Mouse (Mus musculus): ENCODE data around the gene Oaz2. TPM values are rescaled to one million over a fixed set of nuclear protein-coding genes. Genes with fewer than 3 reads are reported as not detected.
"Not testable (repeated sequence)": the region's sequence is repeated elsewhere in the genome, so short reads cannot be mapped to it uniquely, and the experiment has no call there.

Oaz2 gene
- total RNA-seq, 2 experiments from 2014 or later, result 240 to 243 TPM

- intact Hi-C loops (cut with DNase I), result no loop called here
- no peak for DNase-seq (ENCODE audit: low spot score in 2 of 2)
These were observed 21.0 kb upstream of the Oaz2 start for GRCm38 (mm10) chr9:65646782-65647181.

- no peak for DNase-seq (ENCODE audit: low spot score in 2 of 2)
- intact Hi-C loops (cut with DNase I), result no loop called here
These were observed 19.1 kb upstream of the Oaz2 start for GRCm38 (mm10) chr9:65648730-65649129.

GRCm38 (mm10) chr9:65649997-65650396 is 17.8 kb upstream of the Oaz2 start:
- intact Hi-C loops (cut with DNase I), result no loop called here

GRCm38 (mm10) chr9:65651957-65652356 is 15.8 kb upstream of the Oaz2 start:
- intact Hi-C loops (cut with DNase I); DNase-seq (ENCODE audit: low spot score in 2 of 2): not testable (repeated sequence)

More at GRCm38 (mm10) chr9:65649997-65650396, 17.8 kb upstream of the Oaz2 start:
- no peak for DNase-seq (ENCODE audit: low spot score in 2 of 2)

GRCm38 (mm10) chr9:65653741-65654140 is 14.1 kb upstream of the Oaz2 start:
- intact Hi-C loops (cut with DNase I), result no loop called here

GRCm38 (mm10) chr9:65654700-65655237 is 13.0 kb upstream of the Oaz2 start:
- DNase-seq (ENCODE audit: low spot score in 2 of 2), result no peak
- intact Hi-C loops (cut with DNase I), result no loop called here

More at GRCm38 (mm10) chr9:65653741-65654140, 14.1 kb upstream of the Oaz2 start:
- no peak for DNase-seq (ENCODE audit: low spot score in 2 of 2)

- intact Hi-C loops (cut with DNase I), result no loop called here
- no peak for DNase-seq (ENCODE audit: low spot score in 2 of 2)
These were observed 12.3 kb upstream of the Oaz2 start for GRCm38 (mm10) chr9:65655540-65655939.

- no peak for DNase-seq (ENCODE audit: low spot score in 2 of 2)
- intact Hi-C loops (cut with DNase I), result no loop called here
These were observed 10.6 kb upstream of the Oaz2 start for GRCm38 (mm10) chr9:65657218-65657617.

GRCm38 (mm10) chr9:65661029-65661428 is 6.8 kb upstream of the Oaz2 start:
- DNase-seq (ENCODE audit: low spot score in 2 of 2), result no peak
- intact Hi-C loops (cut with DNase I), result loop anchor here (5.0 kb wide), 1 partner anchor 134 kb away; no protein-coding TSS in a partner anchor

GRCm38 (mm10) chr9:65661493-65661892 is 6.3 kb upstream of the Oaz2 start:
- intact Hi-C loops (cut with DNase I), result loop anchor here (5.0 kb wide), 1 partner anchor 134 kb away; no protein-coding TSS in a partner anchor
- DNase-seq (ENCODE audit: low spot score in 2 of 2), result no peak

GRCm38 (mm10) chr9:65664163-65664562 is 3.6 kb upstream of the Oaz2 start:
- intact Hi-C loops (cut with DNase I), result loop anchor here (1.0 to 5.0 kb wide), 2 partner anchors 59 to 137 kb away; no protein-coding TSS in a partner anchor
- DNase-seq (ENCODE audit: low spot score in 2 of 2), result peak in 1 of 2 experiments; percentile 75

GRCm38 (mm10) chr9:65666042-65666441 is 1.8 kb upstream of the Oaz2 start:
- DNase-seq (ENCODE audit: low spot score in 2 of 2), result peak; percentile 56 to 64
- intact Hi-C loops (cut with DNase I), result no loop called here

GRCm38 (mm10) chr9:65671431-65671931 is 3.7 kb downstream of the Oaz2 start:
- no peak for DNase-seq (ENCODE audit: low spot score in 2 of 2)
- intact Hi-C loops (cut with DNase I), result loop anchor here (10.0 kb wide), 1 partner anchor 433 kb away; no protein-coding TSS in a partner anchor

GRCm38 (mm10) chr9:65672996-65673395 is 5.2 kb downstream of the Oaz2 start:
- no peak for DNase-seq (ENCODE audit: low spot score in 2 of 2)
- intact Hi-C loops (cut with DNase I), result loop anchor here (10.0 kb wide), 1 partner anchor 432 kb away; no protein-coding TSS in a partner anchor

GRCm38 (mm10) chr9:65675461-65676357 is 7.9 kb downstream of the Oaz2 start:
- DNase-seq (ENCODE audit: low spot score in 2 of 2), result no peak
- intact Hi-C loops (cut with DNase I), result loop anchor here (5.0 to 10.0 kb wide), 2 partner anchors 172 to 429 kb away; no protein-coding TSS in a partner anchor

GRCm38 (mm10) chr9:65676358-65677118 is 8.7 kb downstream of the Oaz2 start:
- peak; percentile 97 for DNase-seq (ENCODE audit: low spot score in 2 of 2)
- intact Hi-C loops (cut with DNase I), result loop anchor here (5.0 to 10.0 kb wide), 2 partner anchors 171 to 428 kb away; no protein-coding TSS in a partner anchor

GRCm38 (mm10) chr9:65677119-65677462 is 9.3 kb downstream of the Oaz2 start:
- no peak for DNase-seq (ENCODE audit: low spot score in 2 of 2)
- intact Hi-C loops (cut with DNase I), result loop anchor here (5.0 to 10.0 kb wide), 2 partner anchors 170 to 428 kb away; no protein-coding TSS in a partner anchor

- peak in 1 of 2 experiments; percentile 50 for DNase-seq (ENCODE audit: low spot score in 2 of 2)
- intact Hi-C loops (cut with DNase I), result loop anchor here (5.0 to 10.0 kb wide), 2 partner anchors 168 to 426 kb away; no protein-coding TSS in a partner anchor
These were observed 11.5 kb downstream of the Oaz2 start for GRCm38 (mm10) chr9:65679181-65679761.

Measured in left cerebral cortex, postnatal 14 days (tissue).